Mouse (Mus musculus): ENCODE results near the gene Ocm. TPM values are rescaled to one million over a fixed set of nuclear protein-coding genes. Genes with fewer than 3 reads are reported as not detected.

Gene Ocm
- polyA plus RNA-seq, 1 experiment from 2014 or later: 0.72 TPM

DNA sequence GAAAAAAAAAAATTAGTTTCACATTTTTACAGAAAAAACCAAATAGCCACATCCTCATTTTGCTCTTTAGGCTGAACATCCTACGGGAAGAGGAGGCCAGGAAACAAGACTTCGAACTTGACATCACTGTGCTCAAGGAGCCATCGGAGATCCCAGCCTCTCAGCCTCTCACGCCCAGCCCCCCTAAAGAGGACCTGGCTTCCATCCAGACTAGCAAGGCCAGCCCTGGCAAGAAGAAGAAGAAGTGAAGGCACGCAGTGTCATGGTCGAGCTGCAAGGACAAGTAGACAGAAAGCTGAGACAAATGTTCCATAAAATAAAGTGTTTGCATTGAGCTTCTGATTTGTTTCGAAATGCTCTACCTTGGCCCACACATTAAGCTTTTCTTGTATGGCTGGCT is 41.1 kb downstream of the Ocm start:
- no peak overlapping the region for H3K27ac ChIP-seq (ENCODE audit: low read length)
- no peak for DNase-seq (ENCODE audit: low spot score)
- TF ChIP-seq EP300 (IDR thresholded peaks at IDR 0.05): no peak
- TF ChIP-seq CTCF (IDR thresholded peaks at IDR 0.05): no peak
- peaks cover 27% of the 10 kb centered on the region for H3K36me3 ChIP-seq (ENCODE audit: insufficient read depth, low read length)
- H3K27me3 ChIP-seq (replicated peaks; ENCODE audit: insufficient read depth, low read length): no peaks in the 10 kb centered on the region
- no peak overlapping the region for H3K9ac ChIP-seq (replicated peaks; ENCODE audit: low read depth)
- H3K4me2 ChIP-seq (replicated peaks; ENCODE audit: low read depth, low read length): no peak overlapping the region
- ATAC-seq: no peak
- 60% methylated on average over 7 of the region's 7 CpGs for WGBS
- no peaks in the 10 kb centered on the region for H3K4me1 ChIP-seq (ENCODE audit: insufficient read depth, low read depth, low read length)
- H3K9me3 ChIP-seq (ENCODE audit: low read length): no peaks in the 10 kb centered on the region
- H3K4me3 ChIP-seq (ENCODE audit: low read depth, low read length): no peak overlapping the region

GRCm38 (mm10) chr5:143982361-143982760 is 44.1 kb downstream of the Ocm start:
- peaks cover 9% of the 10 kb centered on the region for H3K36me3 ChIP-seq (ENCODE audit: insufficient read depth, low read length)
- no peak overlapping the region for H3K9ac ChIP-seq (replicated peaks; ENCODE audit: low read depth)
- TF ChIP-seq EP300 (IDR thresholded peaks at IDR 0.05) (no peak), CTCF (IDR thresholded peaks at IDR 0.05) (no peak)
- H3K27me3 ChIP-seq (replicated peaks; ENCODE audit: insufficient read depth, low read length): no peaks in the 10 kb centered on the region
- no peak overlapping the region for H3K4me3 ChIP-seq (ENCODE audit: low read depth, low read length)
- no peak for DNase-seq (ENCODE audit: low spot score)
- no peaks in the 10 kb centered on the region for H3K9me3 ChIP-seq (ENCODE audit: low read length)
- no peak overlapping the region for H3K27ac ChIP-seq (ENCODE audit: low read length)
- WGBS: 51% methylated on average over 2 of the region's 2 CpGs
- no peak overlapping the region for H3K4me2 ChIP-seq (replicated peaks; ENCODE audit: low read depth, low read length)
- H3K4me1 ChIP-seq (ENCODE audit: insufficient read depth, low read depth, low read length): no peaks in the 10 kb centered on the region
- no peak for ATAC-seq

GRCm38 (mm10) chr5:143980858-143981257 is 45.6 kb downstream of the Ocm start:
- WGBS: 19% methylated on average over 9 of the region's 9 CpGs
- ATAC-seq (peak; percentile 47; the same call in 1 of the 2 replicates), DNase-seq (ENCODE audit: low spot score) (peak; percentile 20)
- no peak overlapping the region for H3K9ac ChIP-seq (replicated peaks; ENCODE audit: low read depth)
- TF ChIP-seq CTCF (IDR thresholded peaks at IDR 0.05) (no peak), EP300 (IDR thresholded peaks at IDR 0.05) (no peak)
- H3K4me2 ChIP-seq (replicated peaks; ENCODE audit: low read depth, low read length): no peak overlapping the region
- no peaks in the 10 kb centered on the region for H3K4me1 ChIP-seq (ENCODE audit: insufficient read depth, low read depth, low read length)
- H3K27ac ChIP-seq (ENCODE audit: low read length): no peak overlapping the region
- H3K36me3 ChIP-seq (ENCODE audit: insufficient read depth, low read length): peaks cover 8% of the 10 kb centered on the region
- no peaks in the 10 kb centered on the region for H3K9me3 ChIP-seq (ENCODE audit: low read length)
- no peak overlapping the region for H3K4me3 ChIP-seq (ENCODE audit: low read depth, low read length)
- H3K27me3 ChIP-seq (replicated peaks; ENCODE audit: insufficient read depth, low read length): no peaks in the 10 kb centered on the region

DNA sequence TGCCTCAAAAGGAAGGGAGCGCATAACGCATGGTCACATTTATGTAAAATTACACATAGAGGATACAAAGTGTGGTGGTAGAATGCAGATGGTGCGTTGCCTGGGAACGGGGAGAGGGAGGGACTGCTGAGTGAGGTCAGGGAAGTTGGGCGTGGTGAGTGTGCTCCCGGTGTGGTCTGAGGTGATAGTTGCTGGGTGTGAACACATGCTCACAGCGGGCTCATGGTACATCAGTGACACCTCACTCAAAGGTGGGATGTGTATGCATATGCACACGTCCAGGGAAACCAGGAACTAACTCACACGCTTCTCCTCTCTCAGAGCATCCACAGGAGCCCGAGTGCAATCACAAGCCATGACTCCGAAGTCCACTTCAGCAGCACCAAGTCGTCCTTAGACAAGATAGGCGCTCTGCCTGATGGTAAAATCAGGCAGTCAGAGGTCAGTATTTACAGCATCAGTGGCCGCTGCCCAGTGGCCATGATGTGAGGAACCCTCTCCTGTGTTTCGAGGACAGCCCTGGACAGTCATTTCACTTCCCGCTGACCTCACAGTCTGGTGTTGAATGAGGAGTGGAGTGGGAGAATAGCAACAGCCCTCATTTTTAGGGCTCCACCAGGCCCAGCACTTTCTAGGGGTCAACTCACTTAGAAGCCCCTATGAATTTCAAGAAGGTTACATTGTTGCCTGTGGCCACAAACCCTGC is 49.6 kb downstream of the Ocm start:
- Histone ChIP-seq H3K27ac (ENCODE audit: low read length) (no peak overlapping the region), H3K9ac (replicated peaks; ENCODE audit: low read depth) (no peak overlapping the region), H3K4me1 (ENCODE audit: insufficient read depth, low read depth, low read length) (no peaks in the 10 kb centered on the region), H3K36me3 (ENCODE audit: insufficient read depth, low read length) (no peaks in the 10 kb centered on the region), H3K9me3 (ENCODE audit: low read length) (no peaks in the 10 kb centered on the region), H3K27me3 (replicated peaks; ENCODE audit: insufficient read depth, low read length) (no peaks in the 10 kb centered on the region), H3K4me2 (replicated peaks; ENCODE audit: low read depth, low read length) (no peak overlapping the region), H3K4me3 (ENCODE audit: low read depth, low read length) (no peak overlapping the region)
- DNase-seq (ENCODE audit: low spot score) (no peak), ATAC-seq (no peak)
- WGBS: 55% methylated on average over 16 of the region's 16 CpGs
- TF ChIP-seq EP300 (IDR thresholded peaks at IDR 0.05): no peak
- no peak for TF ChIP-seq CTCF (IDR thresholded peaks at IDR 0.05)

DNA sequence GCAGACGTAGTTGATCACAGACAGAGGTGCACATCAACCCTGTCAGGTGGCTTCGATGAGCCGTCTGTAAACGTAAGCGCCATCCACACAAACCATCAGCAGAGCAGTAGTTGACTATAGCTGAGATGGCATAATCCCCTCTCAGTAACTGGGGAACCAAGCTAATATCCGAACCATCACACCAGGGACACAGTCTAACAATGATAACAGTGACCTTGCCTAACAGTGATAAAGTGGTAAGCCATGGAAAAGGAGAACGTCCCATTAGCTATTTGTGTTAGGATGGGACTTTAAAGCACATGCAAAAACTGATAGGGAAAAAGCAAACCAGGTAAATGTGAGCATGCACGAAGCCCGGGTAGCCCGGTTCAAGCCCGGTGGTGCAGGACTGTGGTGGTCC is 50.2 kb downstream of the Ocm start:
- H3K9ac ChIP-seq (replicated peaks; ENCODE audit: low read depth): no peak overlapping the region
- 82% methylated on average over 11 of the region's 11 CpGs for WGBS
- H3K4me1 ChIP-seq (ENCODE audit: insufficient read depth, low read depth, low read length): no peaks in the 10 kb centered on the region
- DNase-seq (ENCODE audit: low spot score): no peak
- no peak overlapping the region for H3K4me2 ChIP-seq (replicated peaks; ENCODE audit: low read depth, low read length)
- no peak overlapping the region for H3K4me3 ChIP-seq (ENCODE audit: low read depth, low read length)
- H3K27ac ChIP-seq (ENCODE audit: low read length): no peak overlapping the region
- H3K27me3 ChIP-seq (replicated peaks; ENCODE audit: insufficient read depth, low read length): no peaks in the 10 kb centered on the region
- no peak for ATAC-seq
- no peaks in the 10 kb centered on the region for H3K9me3 ChIP-seq (ENCODE audit: low read length)
- H3K36me3 ChIP-seq (ENCODE audit: insufficient read depth, low read length): no peaks in the 10 kb centered on the region
- TF ChIP-seq CTCF (IDR thresholded peaks at IDR 0.05) (no peak), EP300 (IDR thresholded peaks at IDR 0.05) (no peak)

- ATAC-seq: peak; percentile 42
Measured at GRCm38 (mm10) chr5:143975631-143975933, 50.9 kb downstream of the Ocm start.

More at GRCm38 (mm10) chr5:143975631-143975933, 50.9 kb downstream of the Ocm start:
- Histone ChIP-seq H3K4me1 (ENCODE audit: insufficient read depth, low read depth, low read length) (no peaks in the 10 kb centered on the region), H3K27ac (ENCODE audit: low read length) (no peak overlapping the region), H3K27me3 (replicated peaks; ENCODE audit: insufficient read depth, low read length) (no peaks in the 10 kb centered on the region), H3K4me2 (replicated peaks; ENCODE audit: low read depth, low read length) (no peak overlapping the region), H3K9me3 (ENCODE audit: low read length) (no peaks in the 10 kb centered on the region), H3K4me3 (ENCODE audit: low read depth, low read length) (no peak overlapping the region), H3K9ac (replicated peaks; ENCODE audit: low read depth) (no peak overlapping the region), H3K36me3 (ENCODE audit: insufficient read depth, low read length) (no peaks in the 10 kb centered on the region)
- WGBS: 45% methylated on average over 2 of the region's 2 CpGs
- TF ChIP-seq CTCF (IDR thresholded peaks at IDR 0.05) (no peak), EP300 (IDR thresholded peaks at IDR 0.05) (no peak)
- DNase-seq (ENCODE audit: low spot score): no peak

Measured in lung, postnatal 0 days (tissue).